Mouse (Mus musculus) megakaryocyte, embryonic 14.5 days (primary cell): ENCODE data around the gene Nfkbie.

Source experiments
- FLI1 ChIP-seq: IDR thresholded peaks from 2 replicates; pipeline ENCODE4 v1.6.1; 2012; ENCODE audit warnings: low read length, inconsistent platforms, mixed read lengths
- GATA1 ChIP-seq: IDR thresholded peaks from 3 replicates; pipeline ENCODE4 v1.6.1; 2012; ENCODE audit warnings: mixed read lengths, low read length, inconsistent platforms, borderline replicate concordance

- TF ChIP-seq GATA1 (no peak), FLI1 (no peak)
These were observed 595 bp downstream of the Nfkbie start for GRCm38 (mm10) chr17:45556107-45556489.
